In genomic region chr11:94491749-94492099, GRCm38 (mm10) we compare ENCODE assay signal across 12 mouse cellular contexts. TPM values are rescaled to one million over a fixed set of nuclear protein-coding genes. Genes with fewer than 3 reads are reported as not detected.
DNase-seq lines count a peak whose midpoint lies in the region; ATAC-seq and TF ChIP-seq lines count a peak whose summit lies in the region.
"Had no signal": no experiment of that assay in that cellular context is flagged by ENCODE, and none has a peak within 500 bp of the region (broad histone marks: within the 10 kb centered on the region; RNA-seq: fewer than 3 reads in every experiment).

No protein-coding gene starts in this region.

- WGBS in heart, embryonic 15.5 days, result 62% methylated on average over 7 of the region's 7 CpGs
- 58% methylated on average over 7 of the region's 7 CpGs for WGBS in embryonic facial prominence, embryonic 15.5 days
- WGBS in hindbrain, postnatal 0 days, result 62% methylated on average over 7 of the region's 7 CpGs
- 63% methylated on average over 7 of the region's 7 CpGs for WGBS in midbrain, embryonic 16.5 days

- intact Hi-C loops in heart, postnatal 14 days (cut with DNase I), result no loop called here

- no peak overlapping the region for H3K9ac ChIP-seq in heart, embryonic 15.5 days
- H3K9ac ChIP-seq in embryonic facial prominence, embryonic 15.5 days, result no peak overlapping the region
- peak overlapping the region; percentile 58; the same call in 1 of the 2 replicates for H3K9ac ChIP-seq in hindbrain, postnatal 0 days (replicated peaks; ENCODE audit: low read length)
- H3K9ac ChIP-seq in midbrain, embryonic 16.5 days (ENCODE audit: low read depth, low read length), result peak overlapping the region; percentile 82; the same call in 1 of the 2 replicates

- peaks cover 15% of the 10 kb centered on the region; the same call in 1 of the 2 replicates for H3K36me3 ChIP-seq in heart, embryonic 15.5 days
- no peaks in the 10 kb centered on the region for H3K36me3 ChIP-seq in embryonic facial prominence, embryonic 15.5 days
- no peaks in the 10 kb centered on the region for H3K36me3 ChIP-seq in hindbrain, postnatal 0 days (ENCODE audit: insufficient read depth, low read length)
- H3K36me3 ChIP-seq in midbrain, embryonic 16.5 days (ENCODE audit: control insufficient read depth, insufficient read depth, low read length), result no peaks in the 10 kb centered on the region

- peaks cover 32% of the 10 kb centered on the region for H3K4me1 ChIP-seq in heart, embryonic 15.5 days (replicated peaks)
- H3K4me1 ChIP-seq in embryonic facial prominence, embryonic 15.5 days, result peaks cover 17% of the 10 kb centered on the region
- H3K4me1 ChIP-seq in hindbrain, postnatal 0 days (ENCODE audit: insufficient read depth, low read length), result 0 out of 2 replicates have a peak, but pooled peaks cover 7% of the 10 kb centered on the region
- H3K4me1 ChIP-seq in midbrain, embryonic 16.5 days (ENCODE audit: control insufficient read depth, insufficient read depth, low read length), result peaks cover 7% of the 10 kb centered on the region; the same call in 1 of the 2 replicates

- no peaks in the 10 kb centered on the region for H3K9me3 ChIP-seq in heart, embryonic 15.5 days (replicated peaks)
- H3K9me3 ChIP-seq in embryonic facial prominence, embryonic 15.5 days (replicated peaks), result no peaks in the 10 kb centered on the region
- no peaks in the 10 kb centered on the region for H3K9me3 ChIP-seq in hindbrain, postnatal 0 days (ENCODE audit: low read length)
- no peaks in the 10 kb centered on the region for H3K9me3 ChIP-seq in midbrain, embryonic 16.5 days (replicated peaks; ENCODE audit: control insufficient read depth, low read length, poor library complexity, severe bottlenecking)

- peaks cover 46% of the 10 kb centered on the region for H3K27me3 ChIP-seq in heart, embryonic 15.5 days
- H3K27me3 ChIP-seq in embryonic facial prominence, embryonic 15.5 days, result 0 out of 2 replicates have a peak, but pooled peaks cover 5% of the 10 kb centered on the region
- no peaks in the 10 kb centered on the region for H3K27me3 ChIP-seq in hindbrain, postnatal 0 days (ENCODE audit: insufficient read depth, low read length)
- peaks cover 9% of the 10 kb centered on the region for H3K27me3 ChIP-seq in midbrain, embryonic 16.5 days (ENCODE audit: control insufficient read depth, insufficient read depth, low read depth, low read length)

- DNase-seq in heart, postnatal 14 days, result no peak
- no peak for DNase-seq in hindbrain, postnatal 0 days (ENCODE audit: low spot score)
- no peak for DNase-seq in urinary bladder, postnatal 10 days (ENCODE audit: low spot score)
- DNase-seq in layer of hippocampus, adult 2 months (ENCODE audit: low spot score in 2 of 2), result no peak
- DNase-seq: adrenal gland, adult 8-10 months; right cerebral cortex, postnatal 14 days had no signal

- no peak for TF ChIP-seq CTCF in hindbrain, postnatal 0 days (IDR thresholded peaks at IDR 0.05; ENCODE audit: low read depth)
- TF ChIP-seq CTCF in layer of hippocampus, adult 2 months (conservative IDR thresholded peaks at IDR 0.05), result no peak

- ATAC-seq in heart, embryonic 15.5 days (replicated peaks; ENCODE audit: insufficient number of reproducible peaks, insufficient read depth, low FRiP score, low read depth), result no peak
- no peak for ATAC-seq in embryonic facial prominence, embryonic 15.5 days (ENCODE audit: insufficient number of reproducible peaks, low FRiP score, low TSS enrichment, low read depth)
- ATAC-seq in hindbrain, postnatal 0 days, result no peak
- 0 out of 2 replicates have a peak, but pooled peaks have one; percentile 5 for ATAC-seq in midbrain, embryonic 16.5 days
- ATAC-seq in megakaryocyte-erythroid progenitor cell, adult 5-6 weeks (replicated peaks; ENCODE audit: low FRiP score, low TSS enrichment, poor library complexity, severe bottlenecking), result no peak
- ATAC-seq: inflammation-experienced regulatory T-cells, adult 6 months had no signal

- no peak overlapping the region for H3K4me3 ChIP-seq in heart, embryonic 15.5 days
- peak overlapping the region; percentile 51 for H3K4me3 ChIP-seq in embryonic facial prominence, embryonic 15.5 days (replicated peaks)
- H3K4me3 ChIP-seq in hindbrain, postnatal 0 days (ENCODE audit: low read length), result peak overlapping the region; percentile 44
- H3K4me3 ChIP-seq in midbrain, embryonic 16.5 days (ENCODE audit: low read depth, low read length), result peak overlapping the region; percentile 58
- H3K4me3 ChIP-seq in layer of hippocampus, adult 2 months, result no peak overlapping the region

- peak overlapping the region; percentile 66 for H3K4me2 ChIP-seq in heart, embryonic 15.5 days
- H3K4me2 ChIP-seq in embryonic facial prominence, embryonic 15.5 days (replicated peaks), result peak overlapping the region; percentile 73
- peak overlapping the region; percentile 72 for H3K4me2 ChIP-seq in hindbrain, postnatal 0 days (ENCODE audit: low read depth, low read length)
- H3K4me2 ChIP-seq in midbrain, embryonic 16.5 days (ENCODE audit: low read length), result peak overlapping the region; percentile 75

- H3K27ac ChIP-seq in heart, embryonic 15.5 days, result no peak overlapping the region
- H3K27ac ChIP-seq in embryonic facial prominence, embryonic 15.5 days (replicated peaks), result no peak overlapping the region
- no peak overlapping the region for H3K27ac ChIP-seq in hindbrain, postnatal 0 days
- no peak overlapping the region for H3K27ac ChIP-seq in midbrain, embryonic 16.5 days (ENCODE audit: low read length)
- no peak overlapping the region for H3K27ac ChIP-seq in layer of hippocampus, adult 2 months
- H3K27ac ChIP-seq: macrophage had no signal

RNA-seq across cellular contexts. Expression of gene Spata20, which starts 5.7 kb away (rescaled TPM):
- 0.13 and 0.28 TPM in 2 replicates for polyA plus RNA-seq in heart, embryonic 15.5 days (2015; fragmentation: Nextera tagmentation; extraction: Ambion mirVana)
- 1 to 10 TPM in 1 of 2 experiments, under 1 TPM in 1; 0.54 to 1.1 TPM for total RNA-seq in heart, postnatal 14 days (2021)
- polyA plus RNA-seq in embryonic facial prominence, embryonic 15.5 days (2015; fragmentation: Nextera tagmentation; extraction: Ambion mirVana), result 0.16 and 1.2 TPM in 2 replicates
- 1.5 and 11.8 TPM in 2 replicates for total RNA-seq in hindbrain, postnatal 0 days (2014; rRNA removed)
- 1.0 and 1.6 TPM in 2 replicates for polyA plus RNA-seq in hindbrain, postnatal 0 days (2015; fragmentation: Nextera tagmentation; extraction: Ambion mirVana)
- 0.43 and 0.66 TPM in 2 replicates for polyA plus RNA-seq in midbrain, embryonic 16.5 days (2015; fragmentation: Nextera tagmentation; extraction: Ambion mirVana)
- not detected in 2 replicates for total RNA-seq in megakaryocyte-erythroid progenitor cell, adult 5-6 weeks (2014; fragmentation: Nextera tagmentation)
- total RNA-seq in megakaryocyte-erythroid progenitor cell, adult 5-6 weeks (2017), result not detected in 2 replicates
- under 1 TPM in 1 of 2 experiments, not detected in 1; 0.18 TPM for total RNA-seq in layer of hippocampus, adult 2 months (2021)
- total RNA-seq: adrenal gland, adult 8-10 months had no signal
- polyA plus RNA-seq: inflammation-experienced regulatory T-cells, adult 6 months; macrophage had no signal

RNA-seq across cellular contexts. Expression of gene Epn3, which starts 8.1 kb away (rescaled TPM):
- 13.1 and 16.9 TPM in 2 replicates for polyA plus RNA-seq in heart, embryonic 15.5 days (2015; fragmentation: Nextera tagmentation; extraction: Ambion mirVana)
- total RNA-seq in heart, postnatal 14 days (2021), result 10 to 100 TPM; 19.9 to 24.0 TPM
- 11.7 and 11.8 TPM in 2 replicates for polyA plus RNA-seq in embryonic facial prominence, embryonic 15.5 days (2015; fragmentation: Nextera tagmentation; extraction: Ambion mirVana)
- 2.7 and 6.2 TPM in 2 replicates for total RNA-seq in hindbrain, postnatal 0 days (2014; rRNA removed)
- polyA plus RNA-seq in hindbrain, postnatal 0 days (2015; fragmentation: Nextera tagmentation; extraction: Ambion mirVana), result 3.6 and 3.7 TPM in 2 replicates
- 0.43 and 0.57 TPM in 2 replicates for polyA plus RNA-seq in midbrain, embryonic 16.5 days (2015; fragmentation: Nextera tagmentation; extraction: Ambion mirVana)
- not detected in 2 replicates for total RNA-seq in megakaryocyte-erythroid progenitor cell, adult 5-6 weeks (2014; fragmentation: Nextera tagmentation)
- not detected in 2 replicates for total RNA-seq in megakaryocyte-erythroid progenitor cell, adult 5-6 weeks (2017)
- 1 to 10 TPM; 1.6 TPM for total RNA-seq in layer of hippocampus, adult 2 months (2021)
- polyA plus RNA-seq: inflammation-experienced regulatory T-cells, adult 6 months; macrophage had no signal

RNA-seq across cellular contexts. Expression of gene Cacna1g, which starts 17.7 kb away (rescaled TPM):
- 6.4 TPM in 2 replicates for polyA plus RNA-seq in heart, embryonic 15.5 days (2015; fragmentation: Nextera tagmentation; extraction: Ambion mirVana)
- total RNA-seq in heart, postnatal 14 days (2021), result 10 to 100 TPM; 27.6 to 28.8 TPM
- 29.1 and 30.3 TPM in 2 replicates for polyA plus RNA-seq in embryonic facial prominence, embryonic 15.5 days (2015; fragmentation: Nextera tagmentation; extraction: Ambion mirVana)
- 87.7 and 90.3 TPM in 2 replicates for total RNA-seq in hindbrain, postnatal 0 days (2014; rRNA removed)
- polyA plus RNA-seq in hindbrain, postnatal 0 days (2015; fragmentation: Nextera tagmentation; extraction: Ambion mirVana), result 10.0 and 10.4 TPM in 2 replicates
- polyA plus RNA-seq in midbrain, embryonic 16.5 days (2015; fragmentation: Nextera tagmentation; extraction: Ambion mirVana), result 18.4 and 21.2 TPM in 2 replicates
- 0.35 and 1.9 TPM in 2 replicates for total RNA-seq in megakaryocyte-erythroid progenitor cell, adult 5-6 weeks (2014; fragmentation: Nextera tagmentation)
- total RNA-seq in megakaryocyte-erythroid progenitor cell, adult 5-6 weeks (2017), result 0.04 and 3.8 TPM in 2 replicates
- total RNA-seq in layer of hippocampus, adult 2 months (2021), result 10 to 100 TPM; 61.0 to 74.0 TPM
- polyA plus RNA-seq: inflammation-experienced regulatory T-cells, adult 6 months; macrophage had no signal

RNA-seq across cellular contexts. Expression of gene Mycbpap, which starts 29.8 kb away (rescaled TPM):
- 5.8 and 6.1 TPM in 2 replicates for polyA plus RNA-seq in heart, embryonic 15.5 days (2015; fragmentation: Nextera tagmentation; extraction: Ambion mirVana)
- total RNA-seq in heart, postnatal 14 days (2021), result 1 to 10 TPM; 1.4 to 2.1 TPM
- polyA plus RNA-seq in embryonic facial prominence, embryonic 15.5 days (2015; fragmentation: Nextera tagmentation; extraction: Ambion mirVana), result 4.0 and 5.8 TPM in 2 replicates
- 2.3 and 4.8 TPM in 2 replicates for total RNA-seq in hindbrain, postnatal 0 days (2014; rRNA removed)
- polyA plus RNA-seq in hindbrain, postnatal 0 days (2015; fragmentation: Nextera tagmentation; extraction: Ambion mirVana), result 1.1 and 1.5 TPM in 2 replicates
- 4.9 and 5.6 TPM in 2 replicates for polyA plus RNA-seq in midbrain, embryonic 16.5 days (2015; fragmentation: Nextera tagmentation; extraction: Ambion mirVana)
- not detected in 2 replicates for total RNA-seq in megakaryocyte-erythroid progenitor cell, adult 5-6 weeks (2014; fragmentation: Nextera tagmentation)
- not detected in 2 replicates for total RNA-seq in megakaryocyte-erythroid progenitor cell, adult 5-6 weeks (2017)
- total RNA-seq in layer of hippocampus, adult 2 months (2021), result 1 to 10 TPM; 2.2 to 4.6 TPM
- polyA plus RNA-seq: inflammation-experienced regulatory T-cells, adult 6 months had no signal

RNA-seq across cellular contexts. Expression of gene Rsad1, which starts 57.3 kb away (rescaled TPM):
- polyA plus RNA-seq in heart, embryonic 15.5 days (2015; fragmentation: Nextera tagmentation; extraction: Ambion mirVana), result 5.7 and 6.2 TPM in 2 replicates
- 1 to 10 TPM; 9.4 to 9.6 TPM for total RNA-seq in heart, postnatal 14 days (2021)
- polyA plus RNA-seq in embryonic facial prominence, embryonic 15.5 days (2015; fragmentation: Nextera tagmentation; extraction: Ambion mirVana), result 4.3 and 5.4 TPM in 2 replicates
- 9.3 and 12.9 TPM in 2 replicates for total RNA-seq in hindbrain, postnatal 0 days (2014; rRNA removed)
- polyA plus RNA-seq in hindbrain, postnatal 0 days (2015; fragmentation: Nextera tagmentation; extraction: Ambion mirVana), result 9.2 and 11.3 TPM in 2 replicates
- 9.4 and 11.4 TPM in 2 replicates for polyA plus RNA-seq in midbrain, embryonic 16.5 days (2015; fragmentation: Nextera tagmentation; extraction: Ambion mirVana)
- 7.4 and 11.2 TPM in 2 replicates for total RNA-seq in megakaryocyte-erythroid progenitor cell, adult 5-6 weeks (2014; fragmentation: Nextera tagmentation)
- 6.8 and 8.6 TPM in 2 replicates for total RNA-seq in megakaryocyte-erythroid progenitor cell, adult 5-6 weeks (2017)
- total RNA-seq in layer of hippocampus, adult 2 months (2021), result 10 to 100 TPM in 1 of 2 experiments, 1 to 10 TPM in 1; 9.3 to 11.3 TPM

Comparison
In these comparisons a context has a peak if more than half of its experiments do, and no peak if none do; other contexts are left out.
1. H3K4me3 ChIP-seq: peak in embryonic facial prominence, embryonic 15.5 days (single experiment), hindbrain, postnatal 0 days (single experiment) and midbrain, embryonic 16.5 days (single experiment); none in heart, embryonic 15.5 days (single experiment) and layer of hippocampus, adult 2 months (single experiment).
2. H3K9ac ChIP-seq: peak in hindbrain, postnatal 0 days (single experiment) and midbrain, embryonic 16.5 days (single experiment); none in heart, embryonic 15.5 days (single experiment) and embryonic facial prominence, embryonic 15.5 days (single experiment).
3. RNA of gene Cacna1g, which starts 17.7 kb away (total RNA-seq): 87.7 to 90.3 TPM in hindbrain, postnatal 0 days, 61.0 to 74.0 TPM in layer of hippocampus, adult 2 months and 27.6 to 28.8 TPM in heart, postnatal 14 days; 0.04 to 3.8 TPM in megakaryocyte-erythroid progenitor cell, adult 5-6 weeks; every median in the first group is over 4 times any median in the second.
4. Peak in every context shown above with its lines, with median percentiles within 50 percentile points of each other: H3K4me2 ChIP-seq.